Mouse (Mus musculus) stomach, embryonic 14.5 days (tissue): ENCODE measurements around the gene Asphd1. TPM values are rescaled to one million over a fixed set of nuclear protein-coding genes. Genes with fewer than 3 reads are reported as not detected.

ENCODE experiments used
- ATAC-seq: fragments of 200-750 bp; cut with Nextera tagmentation; 2 replicates; pipeline ENCODE4 v1.8.0; 2017; ENCODE audit warnings: low read depth, moderate TSS enrichment; ENCODE audit not compliant: insufficient number of reproducible peaks, insufficient read depth, low FRiP score
- H3K27ac ChIP-seq: fragments of 300-500 bp; sonication (generic); 2 replicates; pipeline ENCODE4 v1.5.1; 2014; ENCODE audit warnings: mild to moderate bottlenecking, low read length, moderate library complexity, mixed read lengths
- H3K27me3 ChIP-seq: fragments of 300-500 bp; sonication (generic); 2 replicates; pipeline ENCODE4 v1.6.1; 2014; ENCODE audit warnings: low read length, control low read depth, mixed read lengths; ENCODE audit not compliant: control insufficient read depth, insufficient read depth
- H3K36me3 ChIP-seq: fragments of 300-500 bp; sonication (generic); 2 replicates; pipeline ENCODE4 v1.6.1; 2014; ENCODE audit warnings: mild to moderate bottlenecking, control low read depth, low read length, moderate library complexity, mixed read lengths; ENCODE audit not compliant: control insufficient read depth, insufficient read depth
- H3K4me1 ChIP-seq: fragments of 300-500 bp; sonication (generic); 2 replicates; pipeline ENCODE4 v1.6.1; 2014; ENCODE audit warnings: low read length, control low read depth, mixed read lengths; ENCODE audit not compliant: control insufficient read depth, insufficient read depth
- H3K4me2 ChIP-seq: fragments of 300-500 bp; sonication (generic); replicated peaks from 2 replicates; pipeline ENCODE4 v1.6.1; 2014; ENCODE audit warnings: low read depth, low read length, control low read depth
- H3K4me3 ChIP-seq: fragments of 300-500 bp; sonication (generic); 2 replicates; pipeline ENCODE4 v1.5.1; 2014; ENCODE audit warnings: low read depth, low read length, control low read depth
- H3K9ac ChIP-seq: fragments of 300-500 bp; sonication (generic); replicated peaks from 2 replicates; pipeline ENCODE4 v1.6.1; 2014; ENCODE audit warnings: low read depth, mild to moderate bottlenecking, control low read depth, low read length, moderate library complexity, mixed read lengths
- H3K9me3 ChIP-seq: fragments of 300-500 bp; sonication (generic); 2 replicates; pipeline ENCODE4 v1.6.1; 2016; ENCODE audit warnings: low read depth, low read length, control low read depth; ENCODE audit not compliant: control insufficient read depth
- WGBS: fragments of 180-500 bp; shearing (Covaris S2); extraction: QIAGEN DNeasy Blood & Tissue Kit; methylation state at CpG from one replicate; pipeline ENCODE4 v1.1.7; 2014; 5-methylcytosine and 5-hydroxymethylcytosine counted together
- polyA plus RNA-seq: library from polyadenylated mRNA; unstranded; fragments of >200 nt; fragmentation: Nextera tagmentation; extraction: Ambion mirVana; gene quantifications from 2 replicates; pipeline ENCODE4 v1.2.1, GENCODE M21; 2014

Gene Asphd1
- polyA plus RNA-seq, 1 experiment from 2014 or later = 0.35 TPM

GRCm38 (mm10) chr7:126978841-126979240, 29.5 kb upstream of the Asphd1 start:
- Histone ChIP-seq H3K27me3 (no peaks in the 10 kb centered on the region), H3K4me3 (no peak overlapping the region), H3K9ac (no peak overlapping the region), H3K4me2 (no peak overlapping the region), H3K27ac (no peak overlapping the region), H3K9me3 (no peaks in the 10 kb centered on the region), H3K4me1 (peaks cover 4% of the 10 kb centered on the region; the same call in 1 of the 2 replicates), H3K36me3 (peaks cover 25% of the 10 kb centered on the region)
- WGBS = 91% methylated on average over 6 of the region's 6 CpGs
- no peak for ATAC-seq

GRCm38 (mm10) chr7:126976878-126977459, 27.6 kb upstream of the Asphd1 start:
- H3K9me3 ChIP-seq = no peaks in the 10 kb centered on the region
- H3K27ac ChIP-seq = peak overlapping the region; percentile 96; the same call in 1 of the 2 replicates
- no peak for ATAC-seq
- H3K9ac ChIP-seq = peak overlapping the region; percentile 98
- H3K27me3 ChIP-seq = no peaks in the 10 kb centered on the region
- peak overlapping the region; percentile 100 for H3K4me3 ChIP-seq
- WGBS = 20% methylated on average over 14 of the region's 14 CpGs
- H3K36me3 ChIP-seq = peaks cover 25% of the 10 kb centered on the region
- peak overlapping the region; percentile 54 for H3K4me2 ChIP-seq
- peaks cover 4% of the 10 kb centered on the region; the same call in 1 of the 2 replicates for H3K4me1 ChIP-seq

- WGBS = under 1% methylated on average over 53 of the region's 55 CpGs
- Histone ChIP-seq H3K4me2 (peak within 1 kb of the TSS; percentile 54), H3K4me3 (peak within 1 kb of the TSS; percentile 100), H3K9me3 (no peaks in the 10 kb centered on the region), H3K9ac (peak within 1 kb of the TSS; percentile 98), H3K27ac (peak within 1 kb of the TSS; percentile 96), H3K36me3 (peaks cover 25% of the 10 kb centered on the region), H3K4me1 (peaks cover 4% of the 10 kb centered on the region; the same call in 1 of the 2 replicates), H3K27me3 (no peaks in the 10 kb centered on the region)
- ATAC-seq = peak; percentile 93
Measured at GRCm38 (mm10) chr7:126975950-126976866, 26.8 kb upstream of the Asphd1 start, which contains the start of gene Cdiptos. TSS of gene Cdiptos (minus strand) at chr7:126976098.

- peaks cover 4% of the 10 kb centered on the region; the same call in 1 of the 2 replicates for H3K4me1 ChIP-seq
- ATAC-seq = no peak
- no peaks in the 10 kb centered on the region for H3K9me3 ChIP-seq
- H3K27ac ChIP-seq = peak within 1 kb of the TSS; percentile 96
- peak within 1 kb of the TSS; percentile 98 for H3K9ac ChIP-seq
- H3K27me3 ChIP-seq = no peaks in the 10 kb centered on the region
- peak within 1 kb of the TSS; percentile 100 for H3K4me3 ChIP-seq
- WGBS = 0% methylated on average over 1 of the region's 1 CpGs
- H3K36me3 ChIP-seq = peaks cover 25% of the 10 kb centered on the region
- peak within 1 kb of the TSS; percentile 54 for H3K4me2 ChIP-seq
Measured at GRCm38 (mm10) chr7:126975893-126975949, 26.3 kb upstream of the Asphd1 start, which contains the start of gene Cdipt. TSS of gene Cdipt (plus strand) at chr7:126975914.

- Histone ChIP-seq H3K4me1 (peaks cover 4% of the 10 kb centered on the region; the same call in 1 of the 2 replicates), H3K36me3 (peaks cover 25% of the 10 kb centered on the region), H3K4me2 (peak overlapping the region; percentile 54), H3K4me3 (peak overlapping the region; percentile 100), H3K9me3 (no peaks in the 10 kb centered on the region), H3K27me3 (no peaks in the 10 kb centered on the region), H3K27ac (peak overlapping the region; percentile 96; the same call in 1 of the 2 replicates), H3K9ac (0 out of 2 replicates have a peak overlapping the region, but pooled peaks have one; percentile 98)
- WGBS = 13% methylated on average over 8 of the region's 8 CpGs
- ATAC-seq = no peak; the same call in 1 of the 2 replicates
Measured at GRCm38 (mm10) chr7:126975493-126975892, 26.1 kb upstream of the Asphd1 start.

GRCm38 (mm10) chr7:126967361-126967760, 18.0 kb upstream of the Asphd1 start:
- Histone ChIP-seq H3K4me1 (no peaks in the 10 kb centered on the region), H3K9me3 (no peaks in the 10 kb centered on the region), H3K27ac (no peak overlapping the region), H3K4me2 (no peak overlapping the region), H3K27me3 (no peaks in the 10 kb centered on the region), H3K9ac (no peak overlapping the region), H3K4me3 (no peak overlapping the region), H3K36me3 (no peaks in the 10 kb centered on the region)
- no peak for ATAC-seq
- WGBS = 54% methylated on average over 6 of the region's 6 CpGs

GRCm38 (mm10) chr7:126965568-126965967, 16.2 kb upstream of the Asphd1 start:
- H3K4me1 ChIP-seq = no peaks in the 10 kb centered on the region
- no peak overlapping the region for H3K4me3 ChIP-seq
- H3K9me3 ChIP-seq = no peaks in the 10 kb centered on the region
- no peak for ATAC-seq
- no peaks in the 10 kb centered on the region for H3K36me3 ChIP-seq
- H3K4me2 ChIP-seq = no peak overlapping the region
- H3K27me3 ChIP-seq = no peaks in the 10 kb centered on the region
- no peak overlapping the region for H3K9ac ChIP-seq
- H3K27ac ChIP-seq = no peak overlapping the region
- 59% methylated on average over 3 of the region's 3 CpGs for WGBS

- no peak overlapping the region for H3K9ac ChIP-seq
- no peak for ATAC-seq
- no peak overlapping the region for H3K4me3 ChIP-seq
- 29% methylated on average over 19 of the region's 19 CpGs for WGBS
- no peaks in the 10 kb centered on the region for H3K27me3 ChIP-seq
- no peak overlapping the region for H3K27ac ChIP-seq
- H3K4me2 ChIP-seq = no peak overlapping the region
- no peaks in the 10 kb centered on the region for H3K9me3 ChIP-seq
- no peaks in the 10 kb centered on the region for H3K4me1 ChIP-seq
- H3K36me3 ChIP-seq = no peaks in the 10 kb centered on the region
Measured at GRCm38 (mm10) chr7:126963548-126964286, 14.3 kb upstream of the Asphd1 start.
